Mouse (Mus musculus) CH12.LX (cell line): ENCODE data around the gene Trp53rka. TPM values are rescaled to one million over a fixed set of nuclear protein-coding genes. Genes with fewer than 3 reads are reported as not detected.
"Not testable (repeated sequence)": the region's sequence is repeated elsewhere in the genome, so short reads cannot be mapped to it uniquely, and the experiment has no call there.

Experiments used
- DNase-seq: peaks from one replicate; pipeline ENCODE4 v3.0.0-alpha.2; 2013; ENCODE audit errors: extremely low read depth
- H3K27ac ChIP-seq: 2 replicates; pipeline ENCODE4 v1.5.1; 2012; ENCODE audit warnings: low read depth, mild to moderate bottlenecking, control low read depth, moderate library complexity; ENCODE audit not compliant: insufficient read depth
- H3K27me3 ChIP-seq: replicated peaks from 2 replicates; pipeline ENCODE3; 2012; ENCODE audit warnings: inconsistent platforms
- H3K36me3 ChIP-seq, 2 experiments: replicated peaks in 1 of 2; 2 replicates each; pipeline versions ENCODE3 to v1.6.1; 2012; ENCODE audit warnings: inconsistent platforms in 1 of 2, low read length in 1 of 2, mild to moderate bottlenecking in 1 of 2, mixed read lengths in 1 of 2, moderate library complexity in 1 of 2; ENCODE audit not compliant: control insufficient read depth in 1 of 2, insufficient read depth in 1 of 2
- H3K4me1 ChIP-seq, 2 experiments: 2 replicates each; pipeline ENCODE4 v1.6.1; 2012; ENCODE audit warnings: inconsistent platforms in 1 of 2, moderate library complexity in 1 of 2; ENCODE audit not compliant: insufficient read depth in 2 of 2, control insufficient read depth in 1 of 2
- H3K4me2 ChIP-seq: 2 replicates; pipeline ENCODE4 v1.6.1; 2012; ENCODE audit warnings: low read depth, mild to moderate bottlenecking, control low read depth; ENCODE audit not compliant: poor library complexity, insufficient read depth, severe bottlenecking
- H3K4me3 ChIP-seq, 3 experiments: fragments of 150-350 bp in 1 of 3; sonication (generic) in 1 of 3; replicated peaks in 1 of 3; 2 replicates each; pipeline versions ENCODE3 to v1.5.1; 2011 to 2012; ENCODE audit warnings: low read depth in 2 of 3, low read length in 2 of 3, mild to moderate bottlenecking in 2 of 3, moderate library complexity in 2 of 3, control low read depth in 1 of 3, improper control_type of control experiment in 1 of 3, inconsistent platforms in 1 of 3, mixed read lengths in 1 of 3; ENCODE audit not compliant: poor library complexity in 1 of 3
- H3K79me2 ChIP-seq: replicated peaks from 2 replicates; pipeline ENCODE4 v1.6.1; 2012; ENCODE audit warnings: mild to moderate bottlenecking, moderate library complexity; ENCODE audit not compliant: control insufficient read depth, poor library complexity, insufficient read depth, severe bottlenecking; ENCODE audit errors: extremely low read depth
- H3K9ac ChIP-seq: 2 replicates; pipeline ENCODE4 v1.6.1; 2012; ENCODE audit warnings: low read depth, mild to moderate bottlenecking, control low read depth, moderate library complexity; ENCODE audit not compliant: insufficient read depth
- H3K9me3 ChIP-seq: replicated peaks from 2 replicates; pipeline ENCODE3; 2012; ENCODE audit warnings: low read length, inconsistent platforms, mixed read lengths
- E2F4 ChIP-seq: IDR thresholded peaks from 2 replicates; pipeline ENCODE4 v1.6.1; 2011; ENCODE audit warnings: low read depth, low read length, improper control_type of control experiment; ENCODE audit not compliant: insufficient replicate concordance
- ELF1 ChIP-seq: IDR thresholded peaks from 2 replicates; pipeline ENCODE4 v1.6.1; 2014; ENCODE audit warnings: low read depth, mild to moderate bottlenecking, inconsistent platforms, low read length, improper control_type of control experiment
- EP300 ChIP-seq: IDR thresholded peaks from 2 replicates; pipeline ENCODE4 v1.6.1; 2011; ENCODE audit warnings: low read length, improper control_type of control experiment
- GABPA ChIP-seq: IDR thresholded peaks from 2 replicates; pipeline ENCODE4 v1.6.1; 2012; ENCODE audit warnings: low read depth, low read length, improper control_type of control experiment, inconsistent platforms; ENCODE audit not compliant: insufficient replicate concordance
- MAFK ChIP-seq: IDR thresholded peaks from 2 replicates; pipeline ENCODE4 v1.6.1; 2011; ENCODE audit warnings: low read length, improper control_type of control experiment; ENCODE audit not compliant: insufficient replicate concordance
- MAX ChIP-seq: IDR thresholded peaks from 2 replicates; pipeline ENCODE4 v1.6.1; 2011; ENCODE audit warnings: low read length, improper control_type of control experiment
- MXI1 ChIP-seq: IDR thresholded peaks from 2 replicates; pipeline ENCODE4 v1.6.1; 2011; ENCODE audit warnings: mild to moderate bottlenecking, low read depth, low read length, improper control_type of control experiment
- MYC ChIP-seq: IDR thresholded peaks from 2 replicates; pipeline ENCODE4 v1.6.1; 2011; ENCODE audit warnings: low read depth, mild to moderate bottlenecking, improper control_type of control experiment, low read length
- NELFE ChIP-seq: IDR thresholded peaks from 2 replicates; pipeline ENCODE4 v1.6.1; 2011; ENCODE audit warnings: low read depth, low read length, improper control_type of control experiment
- NRF1 ChIP-seq: IDR thresholded peaks from 2 replicates; pipeline ENCODE4 v1.6.1; 2014; ENCODE audit warnings: low read depth, mild to moderate bottlenecking, inconsistent platforms, low read length, improper control_type of control experiment, moderate library complexity
- PAX5 ChIP-seq: IDR thresholded peaks from 2 replicates; pipeline ENCODE4 v1.6.1; 2012; ENCODE audit warnings: low read length, inconsistent platforms, mixed read lengths
- RAD21 ChIP-seq: IDR thresholded peaks from 2 replicates; pipeline ENCODE4 v1.6.1; 2011; ENCODE audit warnings: low read depth, mild to moderate bottlenecking, low read length, improper control_type of control experiment, moderate library complexity
- RCOR1 ChIP-seq: conservative IDR thresholded peaks from 2 replicates; pipeline ENCODE4 v1.6.1; 2012; ENCODE audit warnings: low read depth, mild to moderate bottlenecking, inconsistent platforms, low read length, improper control_type of control experiment
- SIN3A ChIP-seq: IDR thresholded peaks from 2 replicates; pipeline ENCODE4 v1.6.1; 2012; ENCODE audit warnings: low read length, improper control_type of control experiment, inconsistent platforms
- UBTF ChIP-seq: IDR thresholded peaks from 2 replicates; pipeline ENCODE4 v1.6.1; 2012; ENCODE audit warnings: low read depth, mild to moderate bottlenecking, inconsistent platforms, low read length, improper control_type of control experiment, moderate library complexity
- USF2 ChIP-seq: conservative IDR thresholded peaks from 2 replicates; pipeline ENCODE4 v1.6.1; 2011; ENCODE audit warnings: low read depth, low read length, improper control_type of control experiment
- ZC3H11A ChIP-seq: IDR thresholded peaks from 2 replicates; pipeline ENCODE4 v1.6.1; 2012; ENCODE audit warnings: low read depth, mild to moderate bottlenecking, inconsistent platforms, low read length, improper control_type of control experiment
- ZNF384 ChIP-seq: IDR thresholded peaks from 2 replicates; pipeline ENCODE4 v1.6.1; 2012; ENCODE audit warnings: low read depth, low read length, improper control_type of control experiment, inconsistent platforms
- dilution Hi-C: fragments of 300-500 bp; cut with MboI; formaldehyde crosslinking; loops from 2 replicates; pipeline ENCODE4 v1.14.3; 2020; ENCODE audit warnings: low sequenced_read_pairs; ENCODE audit not compliant: extremely low pct_unique_long_range_greater_than_20kb, extremely low pct_ligation_motif_present
- in situ Hi-C: fragments of 300-500 bp; cut with MboI; formaldehyde crosslinking; loops from 3 replicates; pipeline ENCODE4 v1.14.3; 2019; ENCODE audit warnings: low sequenced_read_pairs, low pct_ligation_motif_present, low pct_unique_long_range_greater_than_20kb, mixed read lengths
- polyA plus RNA-seq: library from polyadenylated mRNA; unstranded; fragments of >175 nt; gene quantifications from 2 replicates; pipeline ENCODE4 v1.2.1, GENCODE M21; 2012; ENCODE audit warnings: low read depth; ENCODE audit not compliant: insufficient read length
- total RNA-seq, 2 experiments: library from RNA; depleted of rRNA; stranded (reverse); fragments of 300-350 nt in 1 of 2; fragments of >200 nt in 1 of 2; gene quantifications; 2 replicates each; pipeline ENCODE4 v1.2.3; 2012 to 2014

Gene Trp53rka
- total and polyA plus RNA-seq, 3 experiments, result 13.0 to 17.5 (median 16.0) TPM

GRCm38 (mm10) chr2:165512870-165513600, 19.9 kb upstream of the Trp53rka start:
- H3K4me1 ChIP-seq, result no peaks in the 10 kb centered on the region
- H3K27me3 ChIP-seq, result peaks cover 82% of the 10 kb centered on the region
- no peak for DNase-seq
- in situ Hi-C loops, result no loop called here
- H3K9me3 ChIP-seq, result no peaks in the 10 kb centered on the region
- no peak overlapping the region for H3K9ac ChIP-seq
- TF ChIP-seq RCOR1 (no peak), PAX5 (no peak), UBTF (no peak), ELF1 (no peak), SIN3A (no peak), MAFK (no peak), GABPA (no peak), ZC3H11A (no peak), MYC (no peak), E2F4 (no peak), MXI1 (no peak), USF2 (no peak), ZNF384 (no peak), NELFE (no peak)
- H3K27ac ChIP-seq, result no peak overlapping the region
- no peak overlapping the region for H3K4me2 ChIP-seq
- no peak overlapping the region for H3K4me3 ChIP-seq
- no peaks in the 10 kb centered on the region for H3K36me3 ChIP-seq
- dilution Hi-C loops, result no loop called here
- no peaks in the 10 kb centered on the region for H3K79me2 ChIP-seq

GRCm38 (mm10) chr2:165512426-165512825, 19.3 kb upstream of the Trp53rka start:
- Histone ChIP-seq H3K4me3 (no peak overlapping the region), H3K36me3 (no peaks in the 10 kb centered on the region), H3K4me1 (no peaks in the 10 kb centered on the region), H3K4me2 (peak overlapping the region; percentile 4; the same call in 1 of the 2 replicates), H3K27ac (no peak overlapping the region), H3K79me2 (no peaks in the 10 kb centered on the region), H3K9ac (no peak overlapping the region), H3K27me3 (peaks cover 76% of the 10 kb centered on the region), H3K9me3 (no peaks in the 10 kb centered on the region)
- TF ChIP-seq MAFK (no peak), NRF1 (no peak), EP300 (no peak), E2F4 (no peak), MAX (no peak), RAD21 (no peak), NELFE (no peak)
- in situ Hi-C loops (no loop called here), dilution Hi-C loops (no loop called here)
- no peak for DNase-seq

- H3K9me3 ChIP-seq, DNase-seq, in situ Hi-C loops, dilution Hi-C loops, H3K36me3 ChIP-seq, H3K4me3 ChIP-seq, H3K9ac ChIP-seq, H3K79me2 ChIP-seq, H3K4me1 ChIP-seq, H3K4me2 ChIP-seq, H3K27ac ChIP-seq: not testable (repeated sequence)
- peaks cover 69% of the 10 kb centered on the region for H3K27me3 ChIP-seq
These were observed 18.4 kb upstream of the Trp53rka start for GRCm38 (mm10) chr2:165511530-165511929.

DNA sequence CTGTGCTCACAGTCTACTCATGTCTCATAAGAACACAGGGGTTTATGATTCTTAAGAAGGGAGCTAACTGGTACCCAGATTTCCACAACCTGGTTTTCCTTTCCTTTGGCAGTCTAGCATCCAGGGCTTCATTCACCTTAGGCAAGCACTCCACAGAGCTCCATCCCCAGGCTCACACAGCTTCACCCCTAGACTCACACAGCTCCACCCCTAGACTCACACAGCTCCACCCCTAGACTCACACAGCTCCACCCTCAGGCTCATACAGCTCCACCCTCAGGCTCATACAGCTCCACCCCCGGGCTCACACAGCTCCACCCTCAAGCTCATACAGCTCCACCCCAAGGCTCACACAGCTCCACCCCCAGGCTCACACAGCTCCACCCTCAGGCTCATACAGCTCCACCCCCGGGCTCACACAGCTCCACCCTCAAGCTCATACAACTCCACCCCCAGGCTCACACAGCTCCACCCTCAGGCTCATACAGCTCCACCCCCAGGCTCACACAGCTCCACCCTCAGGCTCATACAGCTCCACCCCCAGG, 17.9 kb upstream of the Trp53rka start:
- in situ Hi-C loops, H3K4me3 ChIP-seq, H3K36me3 ChIP-seq, H3K4me2 ChIP-seq, DNase-seq, H3K4me1 ChIP-seq, H3K27ac ChIP-seq, H3K9ac ChIP-seq, dilution Hi-C loops, H3K79me2 ChIP-seq, H3K9me3 ChIP-seq: not testable (repeated sequence)
- peaks cover 69% of the 10 kb centered on the region for H3K27me3 ChIP-seq
